Mouse (Mus musculus) lung, postnatal 0 days (tissue): ENCODE measurements around the gene Ms4a13. TPM values are rescaled to one million over a fixed set of nuclear protein-coding genes. Genes with fewer than 3 reads are reported as not detected.
"Not testable (repeated sequence)": the region's sequence is repeated elsewhere in the genome, so short reads cannot be mapped to it uniquely, and the experiment has no call there.

ENCODE experiments used
- ATAC-seq: fragments of 200-750 bp; cut with Nextera tagmentation; 2 replicates; pipeline ENCODE4 v1.8.0; 2017; ENCODE audit warnings: moderate library complexity
- DNase-seq: peaks from one replicate; pipeline ENCODE4 v3.0.0-alpha.2; 2016; ENCODE audit warnings: low spot score
- H3K27ac ChIP-seq: fragments of 300-500 bp; sonication (generic); 2 replicates; pipeline ENCODE4 v1.5.1; 2014; ENCODE audit warnings: antibody characterized with exemption, mild to moderate bottlenecking, low read length, mixed read lengths
- H3K27me3 ChIP-seq: fragments of 300-500 bp; sonication (generic); replicated peaks from 2 replicates; pipeline ENCODE4 v1.6.1; 2014; ENCODE audit warnings: low read length, mixed read lengths; ENCODE audit not compliant: insufficient read depth
- H3K36me3 ChIP-seq: fragments of 300-500 bp; sonication (generic); 2 replicates; pipeline ENCODE4 v1.6.1; 2014; ENCODE audit warnings: low read length, mixed read lengths; ENCODE audit not compliant: insufficient read depth
- H3K4me1 ChIP-seq: fragments of 300-500 bp; sonication (generic); 2 replicates; pipeline ENCODE4 v1.6.1; 2014; ENCODE audit warnings: antibody characterized with exemption, low read depth, low read length, mixed read lengths; ENCODE audit not compliant: insufficient read depth
- H3K4me2 ChIP-seq: fragments of 300-500 bp; sonication (generic); replicated peaks from 2 replicates; pipeline ENCODE4 v1.6.1; 2014; ENCODE audit warnings: low read depth, mild to moderate bottlenecking, low read length, moderate library complexity, mixed read lengths
- H3K4me3 ChIP-seq: fragments of 300-500 bp; sonication (generic); 2 replicates; pipeline ENCODE4 v1.5.1; 2014; ENCODE audit warnings: low read depth, low read length
- H3K9ac ChIP-seq: fragments of 300-500 bp; sonication (generic); replicated peaks from 2 replicates; pipeline ENCODE4 v1.6.1; 2014; ENCODE audit warnings: low read depth, mild to moderate bottlenecking
- H3K9me3 ChIP-seq: fragments of 300-500 bp; sonication (generic); 2 replicates; pipeline ENCODE4 v1.6.1; 2016; ENCODE audit warnings: low read length, mixed read lengths
- CTCF ChIP-seq: IDR thresholded peaks from 2 replicates; pipeline ENCODE4 v1.5.1; 2016; ENCODE audit warnings: antibody characterized with exemption, mild to moderate bottlenecking
- EP300 ChIP-seq: IDR thresholded peaks from 2 replicates; pipeline ENCODE4 v1.6.1; 2016; ENCODE audit warnings: antibody characterized with exemption, mild to moderate bottlenecking, control low read depth
- WGBS: fragments of 180-500 bp; shearing (Covaris S2); extraction: QIAGEN DNeasy Blood & Tissue Kit; methylation state at CpG from one replicate; pipeline ENCODE4 v1.1.7; 2014; 5-methylcytosine and 5-hydroxymethylcytosine counted together
- polyA plus RNA-seq: library from polyadenylated mRNA; unstranded; fragments of >200 nt; fragmentation: Nextera tagmentation; extraction: Ambion mirVana; gene quantifications from 2 replicates; pipeline ENCODE4 v1.2.1, GENCODE M21; 2015

Gene Ms4a13
- polyA plus RNA-seq, 1 experiment from 2014 or later: not detected

DNA sequence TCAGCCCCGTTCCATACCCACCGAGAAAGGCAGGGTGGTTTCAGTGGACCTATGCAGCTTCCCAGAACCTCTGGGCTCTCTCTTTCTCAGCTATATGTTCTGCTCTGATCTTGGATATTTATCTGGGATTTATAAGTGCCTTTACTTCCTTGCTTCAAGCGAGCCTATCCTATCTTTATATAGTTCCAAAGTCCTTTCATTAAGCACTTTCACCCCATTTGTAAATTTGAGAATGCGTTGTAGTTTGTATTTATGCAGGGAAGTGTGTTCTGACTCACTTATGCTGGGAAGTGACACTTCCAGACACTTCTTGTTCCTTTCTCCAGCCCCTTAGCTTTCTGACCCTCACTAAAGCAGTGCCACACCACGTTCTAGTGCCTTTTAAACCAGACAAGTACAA, 35.8 kb upstream of the Ms4a13 start, which contains the start of gene Ms4a12:
Gene Ms4a12 (minus strand): TSS at position 101 of the 400 bp plus-strand sequence.
- Histone ChIP-seq H3K9ac (no peak within 1 kb of the TSS), H3K9me3 (no peaks in the 10 kb centered on the region)

DNA sequence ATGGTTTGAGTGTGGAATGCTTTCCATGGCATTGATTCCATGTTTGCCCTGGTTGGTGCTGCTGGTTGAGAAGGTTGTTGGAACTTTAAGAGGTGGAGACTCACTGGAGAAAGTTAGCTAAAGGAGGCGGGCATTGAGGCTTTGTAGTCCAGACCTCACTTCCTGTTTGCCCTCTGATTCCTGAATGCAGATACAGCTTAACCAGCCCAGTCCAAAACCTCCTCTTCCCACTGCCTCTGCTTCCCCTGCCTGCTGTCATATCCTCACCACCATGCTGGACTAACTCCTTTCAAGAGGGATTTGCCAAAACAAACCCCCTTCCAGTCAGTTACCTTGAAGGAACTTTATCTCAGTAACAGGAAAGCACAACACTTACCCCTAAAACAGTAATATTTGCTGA, 4.0 kb downstream of the Ms4a13 start:
- TF ChIP-seq EP300: no peak
- no peak for TF ChIP-seq CTCF
- no peak overlapping the region for H3K4me3 ChIP-seq
- no peaks in the 10 kb centered on the region for H3K4me1 ChIP-seq
- no peak overlapping the region for H3K27ac ChIP-seq
- H3K4me2 ChIP-seq: no peak overlapping the region
- H3K36me3 ChIP-seq: no peaks in the 10 kb centered on the region
- 36% methylated on average over 1 of the region's 1 CpGs for WGBS
- no peak overlapping the region for H3K9ac ChIP-seq
- no peak for DNase-seq
- no peak for ATAC-seq
- H3K9me3 ChIP-seq: no peaks in the 10 kb centered on the region
- H3K27me3 ChIP-seq: no peaks in the 10 kb centered on the region

More for the DNA sequence above, 35.8 kb upstream of the Ms4a13 start, which contains the start of gene Ms4a12:
- H3K4me1 ChIP-seq: no peaks in the 10 kb centered on the region
- 47% methylated on average over 5 of the region's 5 CpGs for WGBS
- ATAC-seq (no peak), DNase-seq (no peak)
- H3K36me3 ChIP-seq: no peaks in the 10 kb centered on the region
- no peak within 1 kb of the TSS for H3K4me3 ChIP-seq
- TF ChIP-seq EP300 (no peak), CTCF (no peak)
- no peak within 1 kb of the TSS for H3K27ac ChIP-seq
- no peak within 1 kb of the TSS for H3K4me2 ChIP-seq
- H3K27me3 ChIP-seq: no peaks in the 10 kb centered on the region

DNA sequence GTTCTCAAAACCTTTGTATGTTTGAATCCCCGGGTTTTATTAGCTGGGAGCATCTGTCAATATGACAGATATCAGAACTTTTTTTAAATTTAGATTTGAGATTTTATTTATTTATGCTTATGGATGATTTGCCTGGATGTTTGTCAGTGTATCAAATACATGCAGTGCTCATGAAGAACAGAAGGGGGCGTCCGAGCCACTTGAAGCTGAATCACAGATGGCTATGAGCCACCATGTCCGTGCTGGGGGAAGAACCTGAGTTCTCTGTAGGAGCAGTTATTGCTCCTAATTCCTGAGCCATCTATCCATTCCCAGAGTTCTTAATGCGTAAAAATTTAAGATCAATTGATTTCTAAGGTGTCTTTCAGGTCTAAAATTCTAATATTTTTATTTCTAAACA, 12.4 kb downstream of the Ms4a13 start:
- WGBS: 20% methylated on average over 5 of the region's 5 CpGs
- no peak overlapping the region for H3K4me3 ChIP-seq
- TF ChIP-seq EP300: no peak
- TF ChIP-seq CTCF: peak; percentile 31; the same call in 1 of the 2 replicates
- H3K4me1 ChIP-seq: no peaks in the 10 kb centered on the region
- H3K9ac ChIP-seq: no peak overlapping the region
- H3K27ac ChIP-seq: no peak overlapping the region
- no peaks in the 10 kb centered on the region for H3K9me3 ChIP-seq
- DNase-seq: no peak
- ATAC-seq: no peak
- H3K4me2 ChIP-seq: no peak overlapping the region
- H3K27me3 ChIP-seq: no peaks in the 10 kb centered on the region
- H3K36me3 ChIP-seq: no peaks in the 10 kb centered on the region

DNA sequence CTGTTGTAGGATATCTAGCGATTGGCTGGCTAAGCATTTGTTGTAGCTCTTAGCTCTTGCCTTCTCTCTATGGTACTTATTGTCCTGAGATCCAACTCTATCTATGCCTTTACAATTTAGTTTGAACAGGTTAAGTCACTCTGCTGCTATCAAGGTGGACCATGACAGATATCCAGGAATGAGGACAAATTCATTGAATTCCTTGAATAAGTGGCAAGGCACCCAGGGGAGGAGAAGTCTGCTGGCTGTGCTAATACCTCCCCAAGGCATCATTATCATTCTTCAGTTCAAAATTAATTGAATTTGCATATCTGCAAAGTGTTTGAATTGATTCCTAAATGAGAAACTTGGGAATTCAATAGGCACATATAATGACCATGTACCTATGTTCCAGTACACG, 19.1 kb downstream of the Ms4a13 start:
- no peak overlapping the region for H3K4me2 ChIP-seq
- H3K27me3 ChIP-seq: no peaks in the 10 kb centered on the region
- H3K27ac ChIP-seq: no peak overlapping the region
- TF ChIP-seq EP300 (no peak), CTCF (no peak)
- 52% methylated on average over 2 of the region's 2 CpGs for WGBS
- ATAC-seq (no peak), DNase-seq (no peak)
- H3K4me1 ChIP-seq: no peaks in the 10 kb centered on the region
- no peaks in the 10 kb centered on the region for H3K9me3 ChIP-seq
- H3K9ac ChIP-seq: no peak overlapping the region
- no peak overlapping the region for H3K4me3 ChIP-seq
- no peaks in the 10 kb centered on the region for H3K36me3 ChIP-seq

DNA sequence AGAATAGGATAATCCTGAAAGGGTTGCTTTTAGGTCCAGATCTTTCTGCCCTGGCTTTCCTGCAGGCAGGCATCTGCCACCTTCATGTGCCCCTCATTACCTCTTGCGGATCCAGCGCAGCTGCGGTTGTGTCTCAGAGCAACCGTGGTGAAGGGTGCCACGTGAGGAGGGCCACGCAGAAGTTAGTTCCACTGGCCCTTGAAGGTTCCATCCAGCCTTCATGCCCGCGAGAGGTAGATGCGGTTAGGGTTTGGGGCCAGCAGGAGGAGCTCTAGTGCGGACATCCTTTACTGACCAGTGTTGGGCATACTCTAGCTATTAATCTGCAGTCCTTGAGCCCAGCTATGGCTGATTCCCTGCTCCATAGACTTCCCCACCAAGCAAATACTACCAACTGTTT, 31.4 kb downstream of the Ms4a13 start, which contains the start of gene 1700025F22Rik:
Gene 1700025F22Rik (minus strand): TSS at position 149 of the 400 bp plus-strand sequence.
- H3K27me3 ChIP-seq: no peaks in the 10 kb centered on the region
- no peak within 1 kb of the TSS for H3K4me2 ChIP-seq
- H3K4me1 ChIP-seq: no peaks in the 10 kb centered on the region
- no peak within 1 kb of the TSS for H3K4me3 ChIP-seq
- H3K27ac ChIP-seq: no peak within 1 kb of the TSS
- H3K36me3 ChIP-seq: no peaks in the 10 kb centered on the region
- ATAC-seq (no peak), DNase-seq (no peak)
- WGBS: 40% methylated on average over 10 of the region's 10 CpGs
- TF ChIP-seq EP300: no peak
- TF ChIP-seq CTCF: peak; percentile 39
- H3K9ac ChIP-seq: no peak within 1 kb of the TSS
- H3K9me3 ChIP-seq: no peaks in the 10 kb centered on the region

DNA sequence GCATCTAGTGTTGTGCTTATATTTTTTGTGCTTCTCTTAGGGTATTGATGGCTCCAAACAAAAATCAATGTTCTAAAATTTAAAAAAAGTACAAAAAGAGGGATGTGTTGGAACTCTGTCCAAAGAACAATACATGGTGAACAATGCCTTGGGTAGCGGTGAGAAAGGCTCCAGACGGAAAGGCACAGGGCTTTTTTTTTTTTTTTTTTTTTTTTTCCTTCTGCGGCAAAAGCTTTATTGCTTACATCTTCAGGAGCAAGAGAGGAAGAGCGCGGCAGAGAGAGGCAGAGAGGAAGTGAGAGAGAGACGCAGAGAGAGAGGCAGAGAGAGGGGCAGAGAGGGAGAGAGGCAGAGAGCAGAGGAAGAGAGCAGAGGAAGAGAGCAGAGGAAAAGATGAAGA, 38.6 kb downstream of the Ms4a13 start:
- not testable (repeated sequence) for H3K9me3 ChIP-seq, ATAC-seq, H3K4me3 ChIP-seq, H3K9ac ChIP-seq, DNase-seq, H3K4me1 ChIP-seq, H3K36me3 ChIP-seq, H3K27me3 ChIP-seq, H3K27ac ChIP-seq, H3K4me2 ChIP-seq
- WGBS: 69% methylated on average over 5 of the region's 6 CpGs

DNA sequence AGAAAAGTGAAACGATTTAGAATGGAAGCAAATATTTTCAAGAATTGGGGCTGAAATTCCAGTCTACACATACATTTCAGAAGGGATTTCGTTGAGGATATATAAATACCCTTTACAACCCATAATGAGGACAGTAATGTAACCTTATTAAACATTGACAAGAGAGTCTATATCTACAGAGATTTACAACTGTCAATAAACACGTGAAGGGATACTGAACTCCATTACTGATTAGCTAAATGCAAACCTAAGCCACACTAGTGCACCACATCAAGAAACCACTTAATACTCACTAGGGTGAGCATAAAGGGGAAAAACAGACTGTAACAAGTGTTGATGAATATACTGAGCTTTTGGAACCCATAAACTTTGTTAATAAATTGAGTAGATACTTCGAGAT, 61.2 kb downstream of the Ms4a13 start:
- 63% methylated on average over 4 of the region's 4 CpGs for WGBS
- no peak for DNase-seq
- Histone ChIP-seq H3K27ac (no peak overlapping the region), H3K36me3 (no peaks in the 10 kb centered on the region), H3K27me3 (no peaks in the 10 kb centered on the region), H3K4me3 (no peak overlapping the region), H3K4me1 (no peaks in the 10 kb centered on the region), H3K9ac (no peak overlapping the region), H3K4me2 (no peak overlapping the region), H3K9me3 (no peaks in the 10 kb centered on the region)
- TF ChIP-seq EP300: no peak
- TF ChIP-seq CTCF: no peak
- ATAC-seq: no peak
